Mouse (Mus musculus) ES-Bruce4 (cell line): ENCODE results near the gene Clec1b.

ENCODE experiments used
- CTCF ChIP-seq: IDR thresholded peaks from one replicate; pipeline ENCODE4 v1.8.1; 2011; ENCODE audit warnings: low read depth, low read length
- EP300 ChIP-seq: IDR thresholded peaks from 2 replicates; pipeline ENCODE4 v1.6.1; 2011; ENCODE audit warnings: low read depth, low read length; ENCODE audit not compliant: insufficient read depth
- POLR2A ChIP-seq: IDR thresholded peaks from one replicate; pipeline ENCODE4 v1.8.1; 2011; ENCODE audit warnings: low read length; ENCODE audit not compliant: insufficient read depth

- TF ChIP-seq CTCF (no peak), POLR2A (no peak), EP300 (no peak)
Observed at GRCm38 (mm10) chr6:129396997-129397396, at the start of gene Clec1b.
